Mouse (Mus musculus) cerebellum, adult 18-20 months (tissue): ENCODE measurements around the gene Pold3.
A peak's percentile ranks its signal among the peaks of the same experiment; 100 is the strongest.

Experiments used
- DNase-seq, 2 experiments: peaks; one replicate each; pipeline ENCODE4 v3.0.0; 2021

Gene Pold3

GRCm38 (mm10) chr7:100121376-100121789, at the start of gene Pold3:
TSS of gene Pold3 (minus strand) at chr7:100121565.
- peak; percentile 97 to 100 for DNase-seq

GRCm38 (mm10) chr7:100170756-100171155, 49.4 kb upstream of the Pold3 start:
- DNase-seq, result no peak

DNA sequence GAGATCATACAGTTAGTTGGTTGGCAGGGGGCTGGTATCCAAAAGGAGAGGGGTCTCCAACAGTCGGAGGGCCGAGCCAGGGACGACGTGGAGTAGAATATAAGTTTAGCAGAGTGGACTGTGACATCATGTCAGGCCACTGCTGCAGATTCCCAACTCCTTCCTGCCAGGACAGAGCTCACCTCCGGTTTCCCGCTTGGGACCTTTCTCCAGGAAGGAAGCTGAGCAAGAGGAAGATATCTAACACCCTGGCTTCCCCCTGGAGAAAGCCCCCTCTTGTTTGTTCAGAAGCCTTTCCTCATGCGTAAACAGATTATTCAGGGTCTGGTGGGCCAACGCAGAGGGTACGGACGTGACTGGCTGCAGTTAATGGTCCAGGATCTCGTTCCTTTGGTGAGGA, 47.3 kb upstream of the Pold3 start:
- no peak for DNase-seq

GRCm38 (mm10) chr7:100163506-100163905, 42.1 kb upstream of the Pold3 start:
- DNase-seq, result no peak

DNA sequence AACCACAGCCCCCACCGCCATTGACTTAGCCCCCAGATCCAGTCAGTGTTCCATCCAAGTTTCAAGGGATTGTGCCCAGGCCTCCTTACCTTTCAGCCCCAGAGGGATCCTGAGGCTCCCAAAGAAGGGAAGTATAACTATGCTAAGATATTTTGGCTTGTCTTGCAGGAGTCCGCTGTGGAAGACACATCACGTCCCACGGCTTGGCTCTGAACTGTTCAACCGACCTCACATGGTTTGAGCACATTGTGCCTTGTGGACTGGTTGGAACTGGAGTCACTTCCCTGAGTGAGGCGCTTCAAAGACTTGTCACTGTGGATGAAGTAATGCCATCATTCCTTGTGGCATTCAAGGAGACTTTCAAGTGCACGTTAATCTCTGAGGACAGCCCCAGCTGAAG, 38.6 kb upstream of the Pold3 start:
- DNase-seq, result no peak

DNA sequence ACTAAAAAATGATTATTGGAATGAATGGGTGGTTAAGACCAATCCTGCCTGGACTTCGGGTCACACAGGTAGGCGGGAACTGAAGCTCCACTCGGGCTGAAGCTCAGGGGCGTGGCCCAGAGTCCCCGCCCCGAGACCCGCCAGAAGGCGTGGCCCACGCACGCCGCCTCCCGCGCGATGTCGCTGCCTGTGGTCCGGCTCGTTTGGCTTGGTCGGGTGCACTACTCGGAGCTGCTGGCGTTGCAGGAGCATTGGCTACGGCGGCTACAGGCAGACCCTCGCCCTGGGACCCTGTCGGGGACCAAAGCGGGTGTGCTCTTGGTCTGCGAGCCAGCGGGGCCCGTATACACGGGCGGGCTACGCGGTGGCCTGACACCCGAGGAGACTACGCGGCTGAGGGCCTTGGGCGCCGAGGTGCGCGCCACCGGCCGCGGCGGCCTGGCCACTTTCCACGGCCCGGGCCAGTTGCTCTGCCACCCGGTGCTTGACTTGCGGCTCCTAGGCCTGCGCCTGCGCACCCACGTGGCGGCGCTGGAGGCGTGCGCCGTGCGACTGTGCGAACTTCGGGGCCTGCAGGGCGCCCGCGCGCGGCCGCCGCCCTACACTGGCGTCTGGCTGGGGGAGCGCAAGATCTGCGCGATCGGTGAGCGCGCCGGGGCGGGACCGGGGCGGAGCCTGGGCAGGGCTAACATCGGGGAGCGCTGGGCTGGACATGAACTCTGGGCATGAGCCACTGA, 37.9 kb upstream of the Pold3 start, which contains the start of gene Lipt2:
TSS of gene Lipt2 (plus strand) at position 173 of the 737 bp plus-strand sequence.
- DNase-seq, result peak; percentile 94 to 95

DNA sequence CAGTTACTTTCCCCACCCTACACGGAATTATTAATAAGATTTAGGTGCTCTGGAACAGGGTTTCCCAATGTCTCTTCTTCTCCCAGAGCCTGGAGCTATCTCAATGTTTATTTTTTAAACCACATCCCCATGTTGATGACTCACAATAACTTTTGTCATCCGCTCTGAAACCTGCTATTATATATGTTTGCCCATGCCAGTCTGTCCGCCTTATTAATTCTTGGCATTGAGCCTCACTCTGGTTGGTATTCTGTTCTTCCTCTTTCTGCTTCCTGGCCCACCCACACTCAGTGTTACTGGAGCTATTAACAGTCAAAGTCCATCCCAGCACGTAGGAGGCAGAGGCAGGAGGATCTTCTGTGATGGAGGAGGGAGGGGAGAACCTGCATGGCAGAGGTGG, 36.3 kb upstream of the Pold3 start:
- no peak for DNase-seq

DNA sequence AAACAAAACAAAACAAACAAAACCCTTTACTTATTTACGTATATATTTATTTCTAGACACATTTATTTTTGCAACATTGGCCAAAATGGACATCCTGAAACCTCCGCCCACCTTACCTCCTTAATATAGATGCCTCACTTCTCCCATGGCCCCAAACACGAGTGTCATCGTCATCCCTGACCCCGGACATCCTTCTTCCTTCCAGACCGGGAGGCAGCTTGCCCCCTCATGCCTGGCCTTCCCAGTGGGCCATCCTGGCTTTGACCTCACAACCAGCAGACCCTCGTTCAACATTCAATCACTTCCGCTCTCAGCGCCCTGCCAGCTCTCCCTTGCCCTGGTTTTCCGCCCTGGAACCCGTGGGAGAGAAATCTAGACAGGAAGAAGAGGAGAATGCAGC, 29.3 kb upstream of the Pold3 start:
- DNase-seq, result no peak

DNA sequence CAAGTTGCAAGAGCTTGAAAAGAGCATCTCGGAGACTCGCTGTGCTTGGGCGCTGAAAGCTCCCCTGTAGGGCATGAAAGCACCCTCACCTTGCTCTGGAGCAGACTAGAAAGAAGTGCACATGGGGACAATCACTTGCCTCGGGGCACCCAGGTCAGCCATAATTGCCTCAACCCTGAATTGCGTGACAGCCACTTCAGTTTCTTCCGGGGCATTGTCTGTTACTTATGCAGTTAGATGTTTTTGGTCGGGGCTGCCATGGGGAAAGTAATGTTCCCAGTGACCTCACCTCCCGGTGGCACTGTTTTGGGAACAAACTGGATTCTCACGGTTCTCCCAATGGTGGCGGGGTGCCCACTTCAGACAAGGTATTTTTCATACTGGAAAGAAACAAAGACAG, 28.7 kb upstream of the Pold3 start:
- no peak for DNase-seq

DNA sequence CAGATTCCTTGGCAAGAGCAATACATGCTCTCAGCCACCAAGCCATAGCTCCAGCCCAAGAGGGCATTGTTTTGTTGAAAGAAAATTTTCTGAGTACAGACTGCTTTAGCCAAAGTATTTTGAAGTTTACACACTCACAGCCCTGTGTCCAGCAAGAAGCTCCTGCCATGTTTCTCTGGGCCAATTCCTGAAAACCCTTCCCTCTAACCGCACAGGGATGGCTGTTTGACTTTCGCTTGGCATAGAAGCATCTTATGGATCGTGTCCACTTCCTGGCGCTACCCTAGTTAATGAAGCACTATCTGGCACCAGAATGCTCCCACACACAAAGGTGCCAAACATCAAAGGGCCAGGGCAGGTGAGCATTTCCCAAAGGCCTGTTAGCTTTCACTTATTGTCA, 27.2 kb upstream of the Pold3 start:
- peak; percentile 11 for DNase-seq

GRCm38 (mm10) chr7:100140591-100140990, 19.2 kb upstream of the Pold3 start:
- DNase-seq, result no peak

DNA sequence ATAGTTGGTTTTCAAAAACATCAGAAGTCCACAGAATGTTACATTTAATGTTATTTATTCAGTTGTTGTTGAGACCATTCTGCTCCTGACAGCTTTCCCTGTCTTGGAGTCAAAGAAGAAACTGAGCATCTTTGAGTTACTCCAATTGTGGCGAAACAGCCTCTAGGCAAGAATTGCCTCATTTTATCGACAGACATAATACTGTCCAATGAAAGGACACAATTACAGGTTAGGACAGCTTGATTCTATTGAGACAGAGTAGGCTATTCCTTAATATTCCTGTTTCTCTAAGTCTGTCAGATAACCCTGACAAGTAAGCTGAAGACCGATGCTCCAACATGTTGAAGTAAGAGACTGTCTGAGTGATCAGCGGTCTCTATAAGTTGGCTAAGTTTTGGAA, 16.7 kb upstream of the Pold3 start:
- DNase-seq, result no peak

DNA sequence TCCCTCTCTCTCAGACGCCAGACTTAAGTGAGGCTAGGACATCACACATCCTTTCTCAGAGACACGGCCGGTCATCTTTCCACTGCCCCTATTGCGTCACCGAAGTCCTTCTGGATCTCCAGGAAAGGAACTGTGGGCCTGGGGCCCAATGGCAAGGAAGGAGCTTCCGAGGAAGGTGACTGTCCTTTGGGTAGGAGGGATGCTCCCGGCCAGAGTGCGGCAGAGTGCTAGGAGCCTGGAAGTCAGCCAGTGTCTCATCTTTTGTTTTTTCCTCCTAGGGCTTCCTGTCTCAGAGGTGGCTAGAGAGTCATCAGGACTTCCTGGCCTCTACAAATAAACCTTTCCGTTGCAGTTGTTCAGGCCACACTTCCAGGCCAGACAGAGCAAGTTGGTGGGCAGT, 15.7 kb upstream of the Pold3 start:
- no peak for DNase-seq

DNA sequence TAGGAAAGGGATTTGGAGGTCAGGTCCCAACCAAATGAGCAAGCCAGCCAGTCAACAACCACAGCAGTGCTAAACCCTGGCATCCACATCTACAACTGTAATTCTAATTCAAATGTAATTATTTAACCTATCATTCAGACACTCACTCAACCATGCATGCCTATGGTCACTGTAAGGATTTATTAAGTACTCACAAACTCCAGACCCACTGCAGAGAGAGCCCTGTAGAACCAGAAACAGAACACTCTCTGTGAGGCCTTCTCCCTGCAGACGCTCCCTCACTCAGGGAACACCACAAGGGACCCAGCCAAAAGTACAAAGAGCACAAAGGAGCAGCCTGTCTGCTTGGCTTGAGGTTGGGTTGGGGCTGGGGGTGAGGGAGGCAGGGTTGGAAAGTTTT, 11.0 kb upstream of the Pold3 start:
- DNase-seq, result no peak

- no peak for DNase-seq
Measured at GRCm38 (mm10) chr7:100130592-100130991, 9.2 kb upstream of the Pold3 start.

DNA sequence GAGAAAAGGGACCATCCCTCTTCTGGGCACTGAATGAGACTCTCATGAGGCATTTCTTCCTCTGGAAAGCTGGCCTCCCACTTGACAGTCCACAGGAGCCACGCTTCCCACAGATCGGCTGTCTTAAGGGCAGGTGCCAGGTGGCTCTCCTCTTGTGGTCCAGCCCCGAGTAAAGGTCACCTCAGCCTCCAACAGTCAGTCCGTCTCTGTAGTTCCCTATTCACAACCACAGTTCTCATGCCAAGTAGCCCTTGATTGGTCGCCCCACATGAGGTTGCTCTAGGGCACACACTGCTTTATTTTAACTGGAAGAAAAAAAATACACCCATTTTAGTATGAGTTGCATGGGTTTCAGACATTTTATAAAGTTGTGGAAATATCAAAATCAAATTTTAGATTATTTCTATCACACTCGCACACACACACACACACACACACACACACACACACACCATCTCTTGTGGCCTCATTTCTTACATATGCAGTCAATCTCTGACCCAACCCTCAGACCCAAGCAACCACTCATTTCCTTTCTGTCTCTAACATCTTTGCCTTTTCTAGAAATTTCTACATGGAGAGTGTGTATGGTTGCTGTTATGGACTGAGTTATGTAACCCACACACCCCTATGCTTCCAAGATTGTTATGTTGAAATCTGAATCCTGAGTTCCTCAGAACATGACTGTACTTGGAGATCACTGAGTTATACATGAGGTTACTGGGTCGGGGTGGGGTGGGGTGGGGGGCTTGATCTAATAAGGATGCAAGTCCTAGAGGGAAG, 7.1 kb upstream of the Pold3 start:
- no peak for DNase-seq

- no peak for DNase-seq
Measured at GRCm38 (mm10) chr7:100126514-100126913, 5.1 kb upstream of the Pold3 start.

GRCm38 (mm10) chr7:100125166-100125565, 3.8 kb upstream of the Pold3 start:
- no peak for DNase-seq

- DNase-seq, result peak; percentile 16 to 37
Measured at GRCm38 (mm10) chr7:100124211-100124610, 2.8 kb upstream of the Pold3 start.

- peak in 1 of 2 experiments; percentile 12 for DNase-seq
Measured at GRCm38 (mm10) chr7:100123486-100123885, 2.1 kb upstream of the Pold3 start.

- peak in 1 of 2 experiments; percentile 8 for DNase-seq
Measured at GRCm38 (mm10) chr7:100120791-100121261, 539 bp downstream of the Pold3 start.

GRCm38 (mm10) chr7:100114279-100114678, 7.1 kb downstream of the Pold3 start:
- DNase-seq, result no peak

- DNase-seq, result no peak
Measured at GRCm38 (mm10) chr7:100113821-100114220, 7.5 kb downstream of the Pold3 start.

DNA sequence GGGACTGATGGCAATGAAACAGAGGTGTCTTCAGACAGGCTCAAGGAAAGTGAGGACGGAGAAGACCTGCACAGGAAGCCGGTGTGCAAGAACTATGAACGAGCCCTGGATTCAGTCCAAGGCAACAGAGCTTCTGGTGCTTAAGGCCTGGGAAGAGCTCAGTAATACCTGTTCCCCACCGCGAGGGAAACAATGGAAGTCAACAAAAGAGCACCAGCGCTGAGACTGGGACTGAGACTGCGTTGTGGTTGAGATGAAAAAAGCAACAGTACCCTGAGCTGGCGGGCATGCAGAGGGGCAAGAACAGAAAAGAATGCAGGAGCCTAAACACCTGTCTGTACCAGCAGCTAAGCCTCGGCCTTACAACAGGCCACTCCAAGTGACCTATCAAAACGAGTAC, 9.9 kb downstream of the Pold3 start:
- no peak for DNase-seq
